Mouse (Mus musculus) macrophage (primary cell): Measurements from ENCODE around the gene Pelp1. TPM values are rescaled to one million over a fixed set of nuclear protein-coding genes. Genes with fewer than 3 reads are reported as not detected.
"Not testable (repeated sequence)": the region's sequence is repeated elsewhere in the genome, so short reads cannot be mapped to it uniquely, and the experiment has no call there.

ENCODE experiments used
- H3K27ac ChIP-seq: fragments of 350-480 bp; formaldehyde crosslinking; 2 replicates; pipeline ENCODE4 v1.9.0; 2021
- H3K36me3 ChIP-seq: fragments of 350-480 bp; formaldehyde crosslinking; 2 replicates; pipeline ENCODE4 v1.9.0; 2021; ENCODE audit errors: inconsistent target
- H3K4me3 ChIP-seq: fragments of 350-480 bp; formaldehyde crosslinking; 2 replicates; pipeline ENCODE4 v1.9.0; 2021; ENCODE audit errors: inconsistent target
- H3K79me2 ChIP-seq: fragments of 350-480 bp; formaldehyde crosslinking; 2 replicates; pipeline ENCODE4 v1.9.0; 2021; ENCODE audit errors: inconsistent target
- WGBS: methylation state at CpG from one replicate; pipeline ENCODE4 v1.1.7; 2026; ENCODE audit warnings: inconsistent platforms; ENCODE audit not compliant: missing documents; 5-methylcytosine and 5-hydroxymethylcytosine counted together
- polyA plus RNA-seq: library from polyadenylated mRNA; stranded (reverse); fragments of 250-400 nt; gene quantifications from 3 replicates; pipeline ENCODE4 v1.2.4, GENCODE M21; 2018; ENCODE audit warnings: inconsistent platforms

The Pelp1 gene
- polyA plus RNA-seq, 1 experiment from 2014 or later, result 20.3 TPM

DNA sequence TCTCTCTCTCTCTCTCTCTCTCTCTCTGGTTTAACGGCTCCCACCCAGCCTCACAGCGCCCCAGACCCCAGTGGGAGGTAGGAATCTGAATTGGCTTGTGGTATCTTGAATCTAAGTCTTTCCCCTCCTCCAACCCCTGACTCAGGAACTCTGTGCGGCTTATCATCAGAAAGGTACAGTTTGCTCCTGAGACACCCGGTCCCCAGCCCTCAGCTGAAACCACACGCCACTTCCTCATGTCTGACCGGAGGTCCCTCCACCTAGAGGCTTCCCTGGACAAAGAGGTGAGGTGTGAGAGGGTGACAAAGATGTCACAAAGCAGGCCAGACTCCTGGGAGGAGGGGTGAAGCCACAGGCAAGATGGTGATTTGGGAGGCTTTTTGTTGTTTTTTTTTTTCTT, 27.6 kb upstream of the Pelp1 start:
- H3K79me2 ChIP-seq, result peaks cover 76% of the 10 kb centered on the region
- no peak overlapping the region for H3K4me3 ChIP-seq
- H3K27ac ChIP-seq, result peak overlapping the region; percentile 100
- 19% methylated on average over 6 of the region's 6 CpGs for WGBS
- peaks cover 63% of the 10 kb centered on the region for H3K36me3 ChIP-seq

- Histone ChIP-seq H3K36me3 (peaks cover 56% of the 10 kb centered on the region), H3K27ac (peak overlapping the region; percentile 100), H3K79me2 (peaks cover 75% of the 10 kb centered on the region), H3K4me3 (peak overlapping the region; percentile 100; the same call in 1 of the 2 replicates)
- 5% methylated on average over 5 of the region's 5 CpGs for WGBS
Measured at GRCm38 (mm10) chr11:70435476-70435875, 25.6 kb upstream of the Pelp1 start.

GRCm38 (mm10) chr11:70433951-70434350, 24.1 kb upstream of the Pelp1 start:
- Histone ChIP-seq H3K27ac (peak overlapping the region; percentile 100), H3K36me3 (peaks cover 40% of the 10 kb centered on the region), H3K79me2 (peaks cover 60% of the 10 kb centered on the region), H3K4me3 (peak overlapping the region; percentile 100)
- WGBS, result 86% methylated on average over 3 of the region's 3 CpGs

DNA sequence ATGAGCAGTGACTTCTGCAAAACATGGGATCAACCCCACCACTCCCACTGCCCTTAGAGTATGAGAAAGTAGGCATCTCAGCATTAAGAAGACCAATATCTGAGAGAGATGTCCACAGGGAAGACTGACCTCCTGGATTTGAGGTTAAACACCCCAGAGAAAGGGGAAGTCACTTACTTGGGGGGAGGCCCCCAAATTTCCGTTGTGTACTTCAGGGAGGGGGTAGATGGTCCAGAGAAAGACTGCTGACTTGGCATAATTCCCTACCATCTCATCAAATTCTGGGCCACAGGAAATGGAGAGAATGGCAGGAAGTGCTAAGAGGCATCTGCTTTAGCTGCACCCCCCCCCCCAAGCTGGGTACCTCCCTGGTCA, 23.7 kb upstream of the Pelp1 start:
- 0% methylated on average over 1 of the region's 1 CpGs for WGBS
- Histone ChIP-seq H3K27ac (peak overlapping the region; percentile 100), H3K36me3 (peaks cover 36% of the 10 kb centered on the region), H3K4me3 (peak overlapping the region; percentile 100), H3K79me2 (peaks cover 57% of the 10 kb centered on the region)

GRCm38 (mm10) chr11:70432895-70433568, 23.2 kb upstream of the Pelp1 start:
- 1% methylated on average over 14 of the region's 15 CpGs for WGBS
- Histone ChIP-seq H3K79me2 (peaks cover 51% of the 10 kb centered on the region), H3K4me3 (peak overlapping the region; percentile 100), H3K36me3 (peaks cover 31% of the 10 kb centered on the region), H3K27ac (peak overlapping the region; percentile 100)

DNA sequence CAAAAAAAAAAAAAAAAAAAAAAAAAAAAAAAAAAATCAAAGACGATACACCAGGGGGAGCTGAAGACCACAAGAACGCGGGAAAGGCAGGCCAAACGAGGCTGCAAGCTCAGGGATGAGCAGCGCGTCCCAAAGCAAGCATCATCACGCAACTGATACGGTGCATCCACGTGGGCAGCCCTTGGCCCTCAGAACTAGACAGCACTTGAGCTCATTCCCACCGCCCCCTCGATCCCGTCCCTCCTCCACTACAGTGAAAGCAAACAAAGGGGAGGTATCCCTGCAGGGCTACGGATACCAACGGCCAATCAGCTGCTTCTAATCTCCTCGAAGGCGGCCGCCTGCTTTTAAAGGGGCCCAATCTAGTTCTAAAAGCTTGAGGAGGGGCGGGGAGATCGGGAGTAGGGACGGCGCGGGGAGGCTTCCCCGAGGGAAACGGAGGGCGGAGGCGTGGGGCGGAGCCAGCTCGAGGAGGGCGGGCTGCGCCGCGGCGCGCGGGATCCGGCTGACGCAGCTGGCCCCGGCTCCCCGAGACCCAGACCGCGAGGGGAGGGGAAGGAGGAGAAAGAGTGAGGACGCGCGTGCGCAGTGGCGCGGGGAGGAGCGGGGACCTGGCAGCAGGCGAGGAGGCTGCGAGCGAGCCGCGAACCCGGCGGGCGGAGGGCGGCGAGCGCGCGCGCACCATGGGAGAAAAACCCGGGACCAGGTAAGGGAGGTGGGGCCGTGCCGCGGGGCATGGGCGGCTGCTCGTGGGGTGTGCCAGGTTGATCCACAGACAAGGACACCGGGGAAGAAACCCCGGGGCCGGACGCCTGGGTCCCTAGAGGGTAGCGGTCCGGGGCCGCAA, 22.4 kb upstream of the Pelp1 start, which contains the start of gene Arrb2:
Arrb2 (plus strand) TSS at position 588 of the 847 bp plus-strand sequence.
- H3K4me3 ChIP-seq, result peak within 1 kb of the TSS; percentile 100
- H3K27ac ChIP-seq, result peak within 1 kb of the TSS; percentile 100
- WGBS, result under 1% methylated on average over 30 of the region's 75 CpGs
- H3K79me2 ChIP-seq, result peaks cover 44% of the 10 kb centered on the region
- peaks cover 23% of the 10 kb centered on the region for H3K36me3 ChIP-seq

- 58% methylated on average over 5 of the region's 5 CpGs for WGBS
- Histone ChIP-seq H3K36me3 (peaks cover 17% of the 10 kb centered on the region), H3K79me2 (peaks cover 37% of the 10 kb centered on the region), H3K27ac (peak overlapping the region; percentile 53), H3K4me3 (peak overlapping the region; percentile 33; the same call in 1 of the 2 replicates)
Measured at GRCm38 (mm10) chr11:70431574-70431973, 21.7 kb upstream of the Pelp1 start.

DNA sequence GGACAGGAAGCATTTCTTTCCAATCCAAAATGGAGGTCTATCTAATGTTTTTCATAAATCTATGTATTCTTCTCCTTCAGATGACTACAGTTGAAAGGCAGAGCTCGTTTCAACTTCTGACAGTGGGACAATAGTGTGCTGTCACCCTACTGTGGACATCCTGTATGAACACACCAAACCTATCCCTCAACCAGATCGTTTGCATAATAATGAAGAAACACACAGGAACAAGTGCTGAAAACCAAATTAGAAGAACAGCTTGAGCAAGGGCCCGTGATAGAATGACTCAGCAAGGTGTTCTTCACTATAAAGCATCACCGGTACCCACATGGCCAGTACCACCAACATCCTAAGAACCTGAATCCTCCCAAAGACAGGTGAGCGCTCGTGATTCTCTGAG, 16.8 kb upstream of the Pelp1 start:
- not testable (repeated sequence) for H3K27ac ChIP-seq, H3K4me3 ChIP-seq, H3K79me2 ChIP-seq, H3K36me3 ChIP-seq
- 56% methylated on average over 4 of the region's 6 CpGs for WGBS

GRCm38 (mm10) chr11:70419486-70419885, 9.7 kb upstream of the Pelp1 start:
- Histone ChIP-seq H3K4me3 (no peak overlapping the region), H3K27ac (no peak overlapping the region), H3K36me3 (no peaks in the 10 kb centered on the region), H3K79me2 (no peaks in the 10 kb centered on the region)
- 78% methylated on average over 5 of the region's 5 CpGs for WGBS

DNA sequence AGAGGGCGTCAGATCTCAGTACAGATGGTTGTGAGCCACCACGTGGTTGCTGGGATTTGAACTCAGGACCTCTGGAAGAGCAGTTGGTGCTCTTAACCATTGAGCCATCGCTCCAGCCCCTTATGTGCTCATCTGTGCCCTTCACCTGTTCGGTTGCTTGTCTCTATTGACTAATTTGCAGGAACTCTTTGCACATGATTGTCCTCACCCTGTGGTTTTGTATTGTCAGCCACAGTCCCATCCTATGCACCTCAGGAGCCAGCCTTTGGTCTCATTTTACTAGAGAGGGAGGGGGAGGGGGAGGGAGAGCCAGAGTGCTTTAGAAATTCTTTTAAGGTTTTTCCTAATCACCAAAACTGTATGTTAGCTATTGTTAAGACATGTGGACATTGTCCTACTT, 8.4 kb upstream of the Pelp1 start:
- WGBS, result 68% methylated on average over 4 of the region's 4 CpGs
- Histone ChIP-seq H3K27ac (no peak overlapping the region), H3K79me2 (no peaks in the 10 kb centered on the region), H3K4me3 (no peak overlapping the region), H3K36me3 (no peaks in the 10 kb centered on the region)

DNA sequence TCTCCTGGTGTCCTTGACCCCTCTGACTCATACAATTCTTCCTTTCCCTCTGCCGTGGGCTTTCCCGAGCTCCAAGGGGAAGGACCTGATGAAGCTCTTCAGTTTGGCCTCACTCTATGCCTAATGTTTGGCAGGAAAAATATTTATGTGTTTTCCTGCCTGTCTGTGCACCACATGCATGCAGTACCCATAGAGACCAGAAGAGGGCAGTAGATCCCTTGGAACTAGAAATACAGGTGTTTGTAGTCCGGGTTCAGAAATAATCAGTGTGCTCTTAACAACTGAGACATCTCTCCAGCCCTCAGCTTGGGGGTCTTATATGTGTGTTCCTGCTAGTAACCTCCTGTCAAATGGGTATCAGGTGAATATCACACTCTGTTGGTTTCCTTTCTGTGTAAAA, 4.1 kb upstream of the Pelp1 start:
- 0% methylated on average over 3 of the region's 3 CpGs for WGBS
- Histone ChIP-seq H3K36me3 (no peaks in the 10 kb centered on the region), H3K27ac (no peak overlapping the region), H3K79me2 (peaks cover 9% of the 10 kb centered on the region), H3K4me3 (no peak overlapping the region)

- no peak overlapping the region for H3K27ac ChIP-seq
- 90% methylated on average over 5 of the region's 5 CpGs for WGBS
Measured at GRCm38 (mm10) chr11:70412591-70412990, 2.8 kb upstream of the Pelp1 start.

GRCm38 (mm10) chr11:70410297-70410643, 439 bp upstream of the Pelp1 start:
- peaks cover 46% of the 10 kb centered on the region for H3K79me2 ChIP-seq
- peak overlapping the region; percentile 72; the same call in 1 of the 2 replicates for H3K4me3 ChIP-seq
- WGBS, result 50% methylated on average over 6 of the region's 6 CpGs
- H3K27ac ChIP-seq, result peak overlapping the region; percentile 55
- 0 out of 2 replicates have a peak, but pooled peaks cover 8% of the 10 kb centered on the region for H3K36me3 ChIP-seq

More at GRCm38 (mm10) chr11:70412591-70412990, 2.8 kb upstream of the Pelp1 start:
- H3K36me3 ChIP-seq, result no peaks in the 10 kb centered on the region
- peaks cover 22% of the 10 kb centered on the region for H3K79me2 ChIP-seq
- no peak overlapping the region for H3K4me3 ChIP-seq

GRCm38 (mm10) chr11:70403598-70403997, 6.2 kb downstream of the Pelp1 start:
- H3K79me2 ChIP-seq, result peaks cover 49% of the 10 kb centered on the region
- H3K27ac ChIP-seq, result no peak overlapping the region
- peaks cover 56% of the 10 kb centered on the region for H3K36me3 ChIP-seq
- no peak overlapping the region for H3K4me3 ChIP-seq
- WGBS, result 78% methylated on average over 1 of the region's 2 CpGs

DNA sequence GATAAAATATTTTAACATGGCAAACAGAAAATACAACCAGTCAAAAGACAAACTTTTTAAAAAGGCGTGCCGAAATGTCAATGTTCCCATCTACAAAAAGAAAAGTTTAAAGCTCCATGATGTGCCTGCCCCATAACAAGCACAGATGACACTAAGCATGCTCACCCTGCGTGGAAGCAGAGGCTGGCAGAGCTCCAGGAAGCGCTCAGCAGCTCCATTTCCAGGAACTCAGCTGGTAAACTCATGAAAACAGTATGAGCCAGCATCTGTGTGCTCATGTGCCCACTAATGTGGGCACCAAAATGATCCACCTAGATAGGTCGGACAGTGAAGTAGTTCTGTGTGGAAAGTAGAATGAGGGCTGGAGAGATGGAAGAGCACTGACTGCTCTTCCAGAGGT, 20.4 kb downstream of the Pelp1 start:
- no peaks in the 10 kb centered on the region for H3K79me2 ChIP-seq
- WGBS, result 95% methylated on average over 5 of the region's 5 CpGs
- H3K27ac ChIP-seq, result no peak overlapping the region
- H3K4me3 ChIP-seq, result no peak overlapping the region
- peaks cover 14% of the 10 kb centered on the region; the same call in 1 of the 2 replicates for H3K36me3 ChIP-seq
